Mouse (Mus musculus): Measurements from ENCODE around the gene Ehhadh.

DNA sequence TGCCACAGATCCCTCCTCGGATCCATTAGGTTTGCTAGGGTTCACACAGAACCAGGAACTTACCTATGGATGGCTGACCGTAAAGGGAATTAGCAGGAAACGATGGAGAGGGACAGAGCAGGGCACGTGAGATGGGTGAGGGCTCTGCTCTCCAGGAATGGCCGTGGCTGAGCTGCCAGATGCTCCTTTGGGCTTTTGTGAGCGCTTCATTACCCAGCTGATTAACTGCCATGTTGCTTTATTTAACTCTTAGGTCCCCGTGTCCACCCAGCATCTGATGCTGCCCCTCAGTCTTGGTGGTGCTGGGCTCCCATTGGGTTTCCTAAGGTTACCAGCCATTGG is 28.0 kb upstream of the Ehhadh start:
- TF ChIP-seq POLR2A (IDR thresholded peaks at IDR 0.05; ENCODE audit: borderline replicate concordance, extremely low read depth, low read depth, low read length) (no peak), CTCF (IDR thresholded peaks at IDR 0.05; ENCODE audit: insufficient read depth, low read length) (no peak)

Data from lung, adult 2 months (tissue).